In genomic region chr2:16312400-16313070, GRCm38 (mm10) we compare ENCODE assay signal across 9 mouse cellular contexts. TPM values are rescaled to one million over a fixed set of nuclear protein-coding genes. Genes with fewer than 3 reads are reported as not detected.
A peak's percentile ranks its signal among the peaks of the same experiment; 100 is the strongest.
DNase-seq lines count a peak whose midpoint lies in the region; ATAC-seq and TF ChIP-seq lines count a peak whose summit lies in the region.
"Had no signal": no experiment of that assay in that cellular context is flagged by ENCODE, and none has a peak within 500 bp of the region (broad histone marks: within the 10 kb centered on the region; RNA-seq: fewer than 3 reads in every experiment).

No protein-coding gene starts in this region.

- peaks cover 4% of the 10 kb centered on the region; the same call in 1 of the 2 replicates for H3K4me1 ChIP-seq in forebrain, embryonic 12.5 days
- no peaks in the 10 kb centered on the region for H3K4me1 ChIP-seq in forebrain, embryonic 15.5 days
- no peaks in the 10 kb centered on the region for H3K4me1 ChIP-seq in midbrain, embryonic 11.5 days (ENCODE audit: control insufficient read depth, insufficient read depth, low read length)
- H3K4me1 ChIP-seq in midbrain, embryonic 15.5 days: no peaks in the 10 kb centered on the region
- H3K4me1 ChIP-seq in cortical plate, adult 2 months (ENCODE audit: control insufficient read depth, insufficient read depth, low read length): no peaks in the 10 kb centered on the region
- no peaks in the 10 kb centered on the region for H3K4me1 ChIP-seq in lung, adult 2 months (ENCODE audit: control insufficient read depth, insufficient read depth, low read length)
- H3K4me1 ChIP-seq: heart, embryonic 13.5 days had no signal

- H3K36me3 ChIP-seq in forebrain, embryonic 12.5 days (replicated peaks): no peaks in the 10 kb centered on the region
- no peaks in the 10 kb centered on the region for H3K36me3 ChIP-seq in forebrain, embryonic 15.5 days
- H3K36me3 ChIP-seq in midbrain, embryonic 11.5 days (ENCODE audit: control insufficient read depth, insufficient read depth, low read length): no peaks in the 10 kb centered on the region
- no peaks in the 10 kb centered on the region for H3K36me3 ChIP-seq in midbrain, embryonic 15.5 days (replicated peaks)
- H3K36me3 ChIP-seq: heart, embryonic 13.5 days had no signal

- H3K27ac ChIP-seq in forebrain, embryonic 12.5 days: no peak overlapping the region
- no peak overlapping the region for H3K27ac ChIP-seq in forebrain, embryonic 15.5 days (replicated peaks)
- no peak overlapping the region for H3K27ac ChIP-seq in midbrain, embryonic 11.5 days (ENCODE audit: low read depth, low read length)
- H3K27ac ChIP-seq in midbrain, embryonic 15.5 days: no peak overlapping the region
- no peak overlapping the region for H3K27ac ChIP-seq in cortical plate, adult 2 months (ENCODE audit: insufficient read depth, low read length)
- H3K27ac ChIP-seq: heart, embryonic 13.5 days had no signal

- H3K4me2 ChIP-seq in forebrain, embryonic 12.5 days: no peak overlapping the region
- H3K4me2 ChIP-seq in forebrain, embryonic 15.5 days (replicated peaks): no peak overlapping the region
- H3K4me2 ChIP-seq in midbrain, embryonic 11.5 days: no peak overlapping the region
- no peak overlapping the region for H3K4me2 ChIP-seq in midbrain, embryonic 15.5 days
- H3K4me2 ChIP-seq: heart, embryonic 13.5 days had no signal

- no peak overlapping the region for H3K9ac ChIP-seq in forebrain, embryonic 12.5 days
- no peak overlapping the region for H3K9ac ChIP-seq in forebrain, embryonic 15.5 days (replicated peaks)
- H3K9ac ChIP-seq in midbrain, embryonic 11.5 days (ENCODE audit: low read length): no peak overlapping the region
- no peak overlapping the region for H3K9ac ChIP-seq in midbrain, embryonic 15.5 days
- H3K9ac ChIP-seq: heart, embryonic 13.5 days had no signal

- H3K4me3 ChIP-seq in forebrain, embryonic 12.5 days (replicated peaks): no peak overlapping the region
- no peak overlapping the region for H3K4me3 ChIP-seq in forebrain, embryonic 15.5 days
- H3K4me3 ChIP-seq in midbrain, embryonic 11.5 days (ENCODE audit: low read depth, low read length): no peak overlapping the region
- no peak overlapping the region for H3K4me3 ChIP-seq in midbrain, embryonic 15.5 days
- no peak overlapping the region for H3K4me3 ChIP-seq in cortical plate, adult 2 months (ENCODE audit: insufficient read depth, low read length)
- no peak overlapping the region for H3K4me3 ChIP-seq in lung, adult 2 months (replicated peaks; ENCODE audit: extremely low read depth, low read depth, low read length)
- H3K4me3 ChIP-seq: heart, embryonic 13.5 days had no signal

- peak; percentile 56; the same call in 1 of the 2 replicates for TF ChIP-seq CTCF in cortical plate, adult 2 months (IDR thresholded peaks at IDR 0.05; ENCODE audit: extremely low read depth, insufficient read depth, low read length)
- TF ChIP-seq CTCF in lung, adult 2 months (IDR thresholded peaks at IDR 0.05; ENCODE audit: insufficient read depth, low read length): peak; percentile 22; the same call in 1 of the 2 replicates

- ATAC-seq in forebrain, embryonic 12.5 days (ENCODE audit: low FRiP score): 0 out of 2 replicates have a peak, but pooled peaks have one; percentile 36
- no peak for ATAC-seq in forebrain, embryonic 15.5 days (replicated peaks)
- ATAC-seq in midbrain, embryonic 11.5 days (ENCODE audit: low FRiP score): no peak
- no peak for ATAC-seq in midbrain, embryonic 15.5 days (replicated peaks)

- peak; percentile 88 for DNase-seq in midbrain, embryonic 11.5 days (ENCODE audit: low spot score, missing footprints)
- no peak for DNase-seq in lung, adult 2 months
- DNase-seq in thymus, postnatal 10 days (ENCODE audit: low spot score in 2 of 2): peak; percentile 5 to 37
- DNase-seq in gastrocnemius, postnatal 4 days (ENCODE audit: low spot score in 2 of 2): no peak

- H3K9me3 ChIP-seq in forebrain, embryonic 12.5 days: no peaks in the 10 kb centered on the region
- H3K9me3 ChIP-seq in forebrain, embryonic 15.5 days: no peaks in the 10 kb centered on the region
- no peaks in the 10 kb centered on the region for H3K9me3 ChIP-seq in midbrain, embryonic 11.5 days (ENCODE audit: control insufficient read depth, low read length)
- no peaks in the 10 kb centered on the region for H3K9me3 ChIP-seq in midbrain, embryonic 15.5 days

- TF ChIP-seq POLR2A in cortical plate, adult 2 months (IDR thresholded peaks at IDR 0.05; ENCODE audit: extremely low read depth, insufficient read depth, low read length): no peak
- TF ChIP-seq POLR2A in lung, adult 2 months (IDR thresholded peaks at IDR 0.05; ENCODE audit: borderline replicate concordance, extremely low read depth, low read depth, low read length): no peak

- no peaks in the 10 kb centered on the region for H3K27me3 ChIP-seq in forebrain, embryonic 12.5 days
- H3K27me3 ChIP-seq in forebrain, embryonic 15.5 days: no peaks in the 10 kb centered on the region
- no peaks in the 10 kb centered on the region for H3K27me3 ChIP-seq in midbrain, embryonic 11.5 days (ENCODE audit: control insufficient read depth, insufficient read depth, low read length)
- no peaks in the 10 kb centered on the region for H3K27me3 ChIP-seq in midbrain, embryonic 15.5 days (replicated peaks)
- H3K27me3 ChIP-seq: heart, embryonic 13.5 days had no signal

- 66% methylated on average over 4 of the region's 4 CpGs for WGBS in forebrain, embryonic 12.5 days
- 70% methylated on average over 4 of the region's 4 CpGs for WGBS in forebrain, embryonic 15.5 days
- WGBS in midbrain, embryonic 11.5 days: 66% methylated on average over 4 of the region's 4 CpGs
- WGBS in midbrain, embryonic 15.5 days: 63% methylated on average over 4 of the region's 4 CpGs
- 47% methylated on average over 4 of the region's 4 CpGs for WGBS in lung, adult 2 months

RNA-seq across cellular contexts. Expression of gene Plxdc2, which starts 43.6 kb away (rescaled TPM):
- polyA plus RNA-seq in forebrain, embryonic 12.5 days (2016; fragmentation: Nextera tagmentation; extraction: Ambion mirVana): 13.3 and 14.3 TPM in 2 replicates
- 10.5 and 12.8 TPM in 2 replicates for polyA plus RNA-seq in forebrain, embryonic 15.5 days (2015; fragmentation: Nextera tagmentation; extraction: Ambion mirVana)
- 16.0 and 16.1 TPM in 2 replicates for polyA plus RNA-seq in midbrain, embryonic 11.5 days (2014; fragmentation: Nextera tagmentation; extraction: Ambion mirVana)
- 24.3 and 24.4 TPM in 2 replicates for polyA plus RNA-seq in midbrain, embryonic 15.5 days (2015; fragmentation: Nextera tagmentation; extraction: Ambion mirVana)
- polyA plus RNA-seq in cortical plate, adult 2 months (2012; rRNA removed): 18.3 and 19.1 TPM in 2 replicates
- polyA plus RNA-seq in lung, adult 2 months (2012; rRNA removed): 41.0 and 49.6 TPM in 2 replicates
- 10 to 100 TPM; 37.9 to 44.6 TPM for total RNA-seq in gastrocnemius, postnatal 4 days (2021)

Comparison
In these comparisons a context has a peak if more than half of its experiments do, and no peak if none do; other contexts are left out.
1. DNase-seq: peak in midbrain, embryonic 11.5 days (single experiment) and thymus, postnatal 10 days (2 of 2); none in lung, adult 2 months (single experiment) and gastrocnemius, postnatal 4 days (0 of 2).